Mouse (Mus musculus) heart, embryonic 15.5 days (tissue): ENCODE results near the gene Mgst3. TPM values are rescaled to one million over a fixed set of nuclear protein-coding genes. Genes with fewer than 3 reads are reported as not detected.
A peak's percentile ranks its signal among the peaks of the same experiment; 100 is the strongest.

Experiments
- ATAC-seq: fragments of 200-750 bp; cut with Nextera tagmentation; replicated peaks from 2 replicates; pipeline ENCODE4 v1.8.0; 2017; ENCODE audit warnings: low read depth, moderate TSS enrichment; ENCODE audit not compliant: insufficient number of reproducible peaks, insufficient read depth, low FRiP score
- H3K27ac ChIP-seq: fragments of 300-500 bp; sonication (generic); 2 replicates; pipeline ENCODE4 v1.5.1; 2015; ENCODE audit warnings: mild to moderate bottlenecking, inconsistent platforms
- H3K27me3 ChIP-seq: fragments of 300-500 bp; sonication (generic); 2 replicates; pipeline ENCODE4 v1.6.1; 2015; ENCODE audit warnings: inconsistent platforms
- H3K36me3 ChIP-seq: fragments of 300-500 bp; sonication (generic); 2 replicates; pipeline ENCODE4 v1.6.1; 2015; ENCODE audit warnings: mild to moderate bottlenecking, inconsistent platforms
- H3K4me1 ChIP-seq: fragments of 300-500 bp; sonication (generic); replicated peaks from 2 replicates; pipeline ENCODE4 v1.6.1; 2015; ENCODE audit warnings: inconsistent platforms
- H3K4me2 ChIP-seq: fragments of 300-500 bp; sonication (generic); 2 replicates; pipeline ENCODE4 v1.6.1; 2015; ENCODE audit warnings: inconsistent platforms, mild to moderate bottlenecking, moderate library complexity
- H3K4me3 ChIP-seq: fragments of 300-500 bp; sonication (generic); 2 replicates; pipeline ENCODE4 v1.5.1; 2015; ENCODE audit warnings: mild to moderate bottlenecking, inconsistent platforms
- H3K9ac ChIP-seq: fragments of 300-500 bp; sonication (generic); 2 replicates; pipeline ENCODE4 v1.6.1; 2015; ENCODE audit warnings: mild to moderate bottlenecking, inconsistent platforms
- H3K9me3 ChIP-seq: fragments of 300-500 bp; sonication (generic); replicated peaks from 2 replicates; pipeline ENCODE4 v1.6.1; 2016; ENCODE audit warnings: inconsistent platforms
- WGBS: fragments of 180-500 bp; shearing (Covaris S2); methylation state at CpG from one replicate; pipeline ENCODE4 v1.1.7; 2015; ENCODE audit warnings: mixed read lengths; 5-methylcytosine and 5-hydroxymethylcytosine counted together
- polyA plus RNA-seq: library from polyadenylated mRNA; unstranded; fragments of >200 nt; fragmentation: Nextera tagmentation; extraction: Ambion mirVana; gene quantifications from 2 replicates; pipeline ENCODE4 v1.2.1, GENCODE M21; 2015

The Mgst3 gene
- polyA plus RNA-seq, result 145 and 154 TPM in 2 replicates

- peak within 1 kb of the TSS; percentile 64 for H3K9ac ChIP-seq
- no peaks in the 10 kb centered on the region for H3K9me3 ChIP-seq
- H3K4me3 ChIP-seq, result peak within 1 kb of the TSS; percentile 61
- peak within 1 kb of the TSS; percentile 85 for H3K27ac ChIP-seq
- H3K4me2 ChIP-seq, result peak within 1 kb of the TSS; percentile 77
- WGBS, result under 1% methylated on average over 45 of the region's 45 CpGs
- H3K36me3 ChIP-seq, result no peaks in the 10 kb centered on the region
- peaks cover 14% of the 10 kb centered on the region for H3K4me1 ChIP-seq
- peak; percentile 93 for ATAC-seq
- no peaks in the 10 kb centered on the region for H3K27me3 ChIP-seq
These were observed at the start of gene Mgst3 for GRCm38 (mm10) chr1:167393683-167394492. TSS of gene Mgst3 (minus strand) at chr1:167393841.

GRCm38 (mm10) chr1:167438231-167438885, 44.7 kb upstream of the Mgst3 start:
- H3K4me1 ChIP-seq, result no peaks in the 10 kb centered on the region
- H3K36me3 ChIP-seq, result no peaks in the 10 kb centered on the region
- H3K9ac ChIP-seq, result no peak overlapping the region
- H3K4me3 ChIP-seq, result no peak overlapping the region
- 70% methylated on average over 9 of the region's 9 CpGs for WGBS
- H3K27ac ChIP-seq, result no peak overlapping the region
- no peak for ATAC-seq
- H3K27me3 ChIP-seq, result peaks cover 3% of the 10 kb centered on the region; the same call in 1 of the 2 replicates
- H3K4me2 ChIP-seq, result no peak overlapping the region
- H3K9me3 ChIP-seq, result no peaks in the 10 kb centered on the region

- H3K9ac ChIP-seq, result no peak overlapping the region
- no peak for ATAC-seq
- 62% methylated on average over 7 of the region's 7 CpGs for WGBS
These were observed 43.5 kb upstream of the Mgst3 start for GRCm38 (mm10) chr1:167437091-167437490.

GRCm38 (mm10) chr1:167436186-167436975, 42.7 kb upstream of the Mgst3 start:
- Histone ChIP-seq H3K4me2 (no peak overlapping the region), H3K4me1 (no peaks in the 10 kb centered on the region), H3K27me3 (peaks cover 3% of the 10 kb centered on the region; the same call in 1 of the 2 replicates), H3K36me3 (no peaks in the 10 kb centered on the region), H3K9ac (no peak overlapping the region), H3K9me3 (no peaks in the 10 kb centered on the region), H3K4me3 (no peak overlapping the region), H3K27ac (no peak overlapping the region)
- 72% methylated on average over 7 of the region's 7 CpGs for WGBS
- no peak for ATAC-seq

More at GRCm38 (mm10) chr1:167437091-167437490, 43.5 kb upstream of the Mgst3 start:
- Histone ChIP-seq H3K36me3 (no peaks in the 10 kb centered on the region), H3K27ac (no peak overlapping the region), H3K4me1 (no peaks in the 10 kb centered on the region), H3K9me3 (no peaks in the 10 kb centered on the region), H3K4me2 (no peak overlapping the region), H3K27me3 (peaks cover 3% of the 10 kb centered on the region; the same call in 1 of the 2 replicates), H3K4me3 (no peak overlapping the region)

GRCm38 (mm10) chr1:167434931-167435330, 41.3 kb upstream of the Mgst3 start:
- Histone ChIP-seq H3K4me1 (no peaks in the 10 kb centered on the region), H3K27me3 (peaks cover 3% of the 10 kb centered on the region; the same call in 1 of the 2 replicates), H3K9ac (no peak overlapping the region), H3K4me3 (no peak overlapping the region), H3K9me3 (no peaks in the 10 kb centered on the region), H3K4me2 (no peak overlapping the region), H3K27ac (no peak overlapping the region), H3K36me3 (no peaks in the 10 kb centered on the region)
- WGBS, result 79% methylated on average over 4 of the region's 4 CpGs
- ATAC-seq, result no peak

- Histone ChIP-seq H3K27me3 (no peaks in the 10 kb centered on the region), H3K4me2 (no peak overlapping the region), H3K9ac (no peak overlapping the region), H3K4me1 (no peaks in the 10 kb centered on the region), H3K4me3 (no peak overlapping the region), H3K9me3 (no peaks in the 10 kb centered on the region), H3K36me3 (no peaks in the 10 kb centered on the region), H3K27ac (no peak overlapping the region)
- WGBS, result 60% methylated on average over 9 of the region's 9 CpGs
- no peak for ATAC-seq
These were observed 37.5 kb upstream of the Mgst3 start for GRCm38 (mm10) chr1:167430976-167431676.

- ATAC-seq, result no peak
- H3K4me2 ChIP-seq, result no peak overlapping the region
These were observed 33.0 kb upstream of the Mgst3 start for GRCm38 (mm10) chr1:167426681-167427080.

GRCm38 (mm10) chr1:167425572-167425971, 31.9 kb upstream of the Mgst3 start:
- no peaks in the 10 kb centered on the region for H3K27me3 ChIP-seq
- H3K36me3 ChIP-seq, result no peaks in the 10 kb centered on the region
- WGBS, result 48% methylated on average over 5 of the region's 5 CpGs
- peaks cover 15% of the 10 kb centered on the region for H3K4me1 ChIP-seq
- ATAC-seq, result peak; percentile 79; the same call in 1 of the 2 replicates
- H3K4me2 ChIP-seq, result no peak overlapping the region
- H3K4me3 ChIP-seq, result no peak overlapping the region
- H3K9ac ChIP-seq, result no peak overlapping the region
- no peaks in the 10 kb centered on the region for H3K9me3 ChIP-seq
- H3K27ac ChIP-seq, result no peak overlapping the region; the same call in 1 of the 2 replicates

More at GRCm38 (mm10) chr1:167426681-167427080, 33.0 kb upstream of the Mgst3 start:
- H3K36me3 ChIP-seq, result no peaks in the 10 kb centered on the region
- peaks cover 15% of the 10 kb centered on the region for H3K4me1 ChIP-seq
- 77% methylated on average over 7 of the region's 7 CpGs for WGBS
- H3K27ac ChIP-seq, result no peak overlapping the region
- no peak overlapping the region for H3K4me3 ChIP-seq
- H3K9ac ChIP-seq, result no peak overlapping the region
- no peaks in the 10 kb centered on the region for H3K27me3 ChIP-seq
- no peaks in the 10 kb centered on the region for H3K9me3 ChIP-seq

- H3K4me2 ChIP-seq, result no peak overlapping the region
- H3K9ac ChIP-seq, result no peak overlapping the region
- no peaks in the 10 kb centered on the region for H3K36me3 ChIP-seq
- H3K4me1 ChIP-seq, result peaks cover 15% of the 10 kb centered on the region
- H3K4me3 ChIP-seq, result no peak overlapping the region
- ATAC-seq, result 0 out of 2 replicates have a peak, but pooled peaks have one; percentile 70
- no peak overlapping the region for H3K27ac ChIP-seq
- no peaks in the 10 kb centered on the region for H3K27me3 ChIP-seq
- no peaks in the 10 kb centered on the region for H3K9me3 ChIP-seq
- 58% methylated on average over 11 of the region's 11 CpGs for WGBS
These were observed 29.0 kb upstream of the Mgst3 start for GRCm38 (mm10) chr1:167422501-167423240.

GRCm38 (mm10) chr1:167414846-167415245, 21.2 kb upstream of the Mgst3 start:
- peaks cover 14% of the 10 kb centered on the region; the same call in 1 of the 2 replicates for H3K27me3 ChIP-seq
- no peak overlapping the region for H3K27ac ChIP-seq
- no peaks in the 10 kb centered on the region for H3K9me3 ChIP-seq
- H3K4me1 ChIP-seq, result no peaks in the 10 kb centered on the region
- ATAC-seq, result no peak
- 3% methylated on average over 7 of the region's 7 CpGs for WGBS
- H3K36me3 ChIP-seq, result no peaks in the 10 kb centered on the region
- H3K9ac ChIP-seq, result no peak overlapping the region
- H3K4me3 ChIP-seq, result no peak overlapping the region
- H3K4me2 ChIP-seq, result no peak overlapping the region
